Mouse (Mus musculus) retina, postnatal 7 days (tissue): ENCODE measurements around the gene Hspa12a.

Source experiments
- DNase-seq: peaks from one replicate; pipeline ENCODE4 v3.0.0-alpha.2; 2012; ENCODE audit warnings: low read depth, low spot score

Hspa12a gene

GRCm38 (mm10) chr19:58860255-58861173 is 82.9 kb downstream of the Hspa12a start:
- DNase-seq: peak; percentile 65

GRCm38 (mm10) chr19:58859831-58860254 is 83.6 kb downstream of the Hspa12a start:
- DNase-seq: no peak

- DNase-seq: no peak
Observed at GRCm38 (mm10) chr19:58859357-58859756, 84.1 kb downstream of the Hspa12a start.

GRCm38 (mm10) chr19:58856129-58856855 is 87.2 kb downstream of the Hspa12a start:
- no peak for DNase-seq

GRCm38 (mm10) chr19:58854899-58855298 is 88.6 kb downstream of the Hspa12a start:
- no peak for DNase-seq

GRCm38 (mm10) chr19:58853036-58853735 is 90.3 kb downstream of the Hspa12a start:
- no peak for DNase-seq

GRCm38 (mm10) chr19:58850719-58851466 is 92.6 kb downstream of the Hspa12a start:
- DNase-seq: no peak

- no peak for DNase-seq
Observed at GRCm38 (mm10) chr19:58849333-58850131, 93.9 kb downstream of the Hspa12a start.

- DNase-seq: no peak
Observed at GRCm38 (mm10) chr19:58843606-58844005, 99.8 kb downstream of the Hspa12a start.

GRCm38 (mm10) chr19:58840721-58841271 is 102.7 kb downstream of the Hspa12a start:
- DNase-seq: no peak

GRCm38 (mm10) chr19:58839806-58840205 is 103.6 kb downstream of the Hspa12a start:
- no peak for DNase-seq

- no peak for DNase-seq
Observed at GRCm38 (mm10) chr19:58839345-58839744, 104.1 kb downstream of the Hspa12a start.

- DNase-seq: no peak
Observed at GRCm38 (mm10) chr19:58838706-58839105, 104.7 kb downstream of the Hspa12a start.

GRCm38 (mm10) chr19:58833639-58834180 is 109.7 kb downstream of the Hspa12a start:
- DNase-seq: no peak

- DNase-seq: no peak
Observed at GRCm38 (mm10) chr19:58832988-58833387, 110.5 kb downstream of the Hspa12a start.

GRCm38 (mm10) chr19:58831280-58831922 is 112.1 kb downstream of the Hspa12a start:
- DNase-seq: no peak

- no peak for DNase-seq
Observed at GRCm38 (mm10) chr19:58830182-58830581, 113.3 kb downstream of the Hspa12a start.

- DNase-seq: peak; percentile 48
Observed at GRCm38 (mm10) chr19:58829575-58829974, 113.9 kb downstream of the Hspa12a start.

- no peak for DNase-seq
Observed at GRCm38 (mm10) chr19:58827656-58828055, 115.8 kb downstream of the Hspa12a start.
